Mouse (Mus musculus): ENCODE data around the gene Btg4.

DNA sequence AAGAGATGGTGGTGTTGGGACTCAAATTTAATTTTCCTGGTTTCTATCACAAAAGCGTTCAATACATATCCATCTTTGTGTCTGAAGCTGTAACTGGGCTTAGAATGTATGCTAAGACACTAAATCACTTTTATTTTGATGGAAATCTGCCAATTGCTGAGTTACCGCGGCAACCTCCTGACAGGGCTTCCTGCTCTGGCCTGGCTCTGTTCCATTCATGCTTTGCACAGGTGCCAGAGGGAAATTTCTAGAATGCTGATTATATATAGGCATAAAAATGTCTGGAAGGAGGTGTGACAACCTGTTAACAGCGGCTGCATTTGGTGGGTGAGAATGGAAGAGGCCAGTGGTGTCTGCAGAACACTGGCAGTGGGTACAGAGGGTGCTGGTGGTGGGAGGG, 85.8 kb downstream of the Btg4 start:
- TF ChIP-seq EP300 (IDR thresholded peaks at IDR 0.05; ENCODE audit: low read depth), result no peak
- TF ChIP-seq CTCF (IDR thresholded peaks at IDR 0.05; ENCODE audit: low read depth), result no peak

All from liver, embryonic 14.5 days (tissue).